Mouse (Mus musculus) heart, adult 9 months (tissue): ENCODE measurements around the gene Pate2.
"Not testable (repeated sequence)": the region's sequence is repeated elsewhere in the genome, so short reads cannot be mapped to it uniquely, and the experiment has no call there.

Experiments used
- DNase-seq, 2 experiments: peaks; one replicate each; pipeline ENCODE4 v3.0.0; 2022; ENCODE audit warnings: low spot score in 2 of 2

The Pate2 gene

DNA sequence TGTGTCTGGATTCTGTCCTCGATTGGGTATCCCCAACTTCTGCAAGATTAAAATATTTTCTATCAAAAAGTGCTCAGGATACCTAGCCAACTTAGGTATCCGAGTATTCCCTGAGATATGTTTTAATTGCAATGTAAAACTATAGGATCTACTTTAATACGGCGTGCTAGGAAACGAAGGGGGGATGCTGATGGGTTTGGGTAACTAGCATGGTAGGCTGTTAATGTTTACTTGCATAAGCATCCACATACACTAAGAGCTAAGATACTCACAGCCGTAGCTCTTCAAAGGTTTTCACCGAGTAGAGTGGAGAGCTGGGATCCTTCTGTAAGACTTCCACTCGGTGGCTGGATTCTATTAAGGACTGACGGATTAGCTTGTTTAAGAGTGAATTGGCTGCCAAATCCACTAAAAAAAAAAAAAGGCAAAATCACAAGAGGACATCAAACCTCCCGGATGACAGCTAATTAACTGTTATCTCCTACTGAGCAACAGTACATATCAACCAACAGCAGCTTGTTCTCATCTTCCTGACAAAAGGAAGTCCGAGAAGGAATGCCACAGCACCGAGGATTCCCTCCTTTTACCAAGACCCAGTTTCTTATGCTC, 13.5 kb upstream of the Pate2 start:
- no peak for DNase-seq

GRCm38 (mm10) chr9:35558257-35559008, 11.7 kb upstream of the Pate2 start, which contains the start of the genes Ddx25 and Pus3:
TSS of gene Ddx25 (minus strand) at chr9:35558528.
TSS of gene Pus3 (plus strand) at chr9:35558595.
- DNase-seq = no peak

DNA sequence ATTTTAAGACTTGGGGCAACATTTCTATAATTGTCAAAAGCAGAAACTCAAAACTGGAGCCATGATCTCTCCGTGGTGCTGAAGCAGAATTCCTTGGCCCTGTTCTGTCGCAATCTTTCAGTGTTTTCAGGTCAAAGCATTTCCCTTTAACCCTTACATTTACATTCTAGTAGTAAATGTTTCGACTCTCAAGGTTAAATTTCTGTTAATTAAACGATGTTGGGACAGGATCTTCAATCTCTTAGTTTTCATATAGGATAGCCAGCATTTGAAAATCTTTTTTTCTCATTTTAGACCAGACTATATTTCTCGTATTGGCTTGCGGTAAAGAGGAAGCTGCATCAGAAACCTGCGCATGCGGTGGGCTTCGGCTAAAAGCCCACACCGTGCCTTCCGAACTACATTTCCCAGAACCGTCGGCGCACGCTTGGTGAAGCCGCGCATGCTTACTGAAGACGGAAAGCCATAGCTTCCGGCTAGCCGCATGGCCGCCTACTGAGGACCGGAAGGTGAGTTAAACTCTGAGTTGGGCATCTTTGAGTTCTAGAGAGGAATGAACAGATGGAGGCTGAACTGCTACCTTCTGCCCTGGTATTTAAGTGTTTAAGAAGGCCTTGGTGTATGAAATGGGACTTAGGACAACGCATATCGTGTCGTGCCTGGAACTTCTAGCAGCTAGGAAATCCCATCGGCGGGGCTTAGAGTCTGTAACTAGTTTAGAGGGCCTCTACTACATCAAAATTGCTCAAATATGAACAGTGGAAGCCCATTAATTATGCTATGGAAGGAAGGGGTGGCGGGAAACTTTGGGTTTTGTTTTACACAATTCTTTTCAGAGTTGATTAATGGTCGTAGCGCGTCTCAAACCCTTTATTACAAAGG, 10.8 kb upstream of the Pate2 start:
- peak; percentile 66 to 76 for DNase-seq

- DNase-seq = no peak
Measured at GRCm38 (mm10) chr9:35561076-35561475, 9.0 kb upstream of the Pate2 start.

DNA sequence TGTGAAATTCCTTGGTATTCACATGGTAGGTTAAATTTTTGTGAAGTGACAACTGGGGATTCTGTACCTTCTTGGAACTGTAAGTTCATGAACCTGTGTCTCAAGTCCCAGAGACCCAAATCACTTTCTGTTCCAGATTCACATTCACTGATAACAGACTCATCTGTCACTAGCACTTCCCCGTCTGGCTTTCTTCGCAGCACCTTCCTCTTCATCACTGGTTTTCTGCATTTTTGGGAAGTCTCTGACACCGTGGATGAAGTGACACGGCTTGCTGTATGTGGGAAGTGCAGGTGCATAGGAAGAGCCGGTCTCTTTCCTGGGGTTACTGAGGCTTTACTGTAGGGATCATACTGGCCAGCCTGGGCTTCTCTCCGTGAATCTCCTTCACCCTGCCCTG, 8.5 kb upstream of the Pate2 start:
- DNase-seq = no peak

GRCm38 (mm10) chr9:35564536-35565240, 5.4 kb upstream of the Pate2 start:
- DNase-seq = no peak

- no peak for DNase-seq
Measured at GRCm38 (mm10) chr9:35567995-35568394, 2.1 kb upstream of the Pate2 start.

DNA sequence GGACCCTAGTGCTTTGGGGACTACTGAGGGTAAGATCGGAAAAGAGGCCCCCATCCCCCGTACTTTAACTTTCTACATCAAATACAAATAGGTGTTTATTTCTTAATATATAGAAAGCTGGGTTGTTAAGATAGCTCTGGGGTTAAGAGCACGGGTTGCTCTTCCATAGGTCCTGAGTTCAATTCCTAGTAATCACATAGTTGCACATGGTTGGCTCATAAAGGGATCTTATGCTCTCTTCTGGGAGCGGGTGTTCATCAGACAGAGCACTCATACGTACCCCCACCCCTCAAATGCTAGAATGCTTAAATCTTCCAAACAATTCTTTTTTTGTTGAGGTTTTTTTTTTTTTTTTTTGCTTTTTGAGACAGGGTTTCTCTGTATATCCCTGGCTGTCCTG, 579 bp downstream of the Pate2 start:
- DNase-seq = no peak

DNA sequence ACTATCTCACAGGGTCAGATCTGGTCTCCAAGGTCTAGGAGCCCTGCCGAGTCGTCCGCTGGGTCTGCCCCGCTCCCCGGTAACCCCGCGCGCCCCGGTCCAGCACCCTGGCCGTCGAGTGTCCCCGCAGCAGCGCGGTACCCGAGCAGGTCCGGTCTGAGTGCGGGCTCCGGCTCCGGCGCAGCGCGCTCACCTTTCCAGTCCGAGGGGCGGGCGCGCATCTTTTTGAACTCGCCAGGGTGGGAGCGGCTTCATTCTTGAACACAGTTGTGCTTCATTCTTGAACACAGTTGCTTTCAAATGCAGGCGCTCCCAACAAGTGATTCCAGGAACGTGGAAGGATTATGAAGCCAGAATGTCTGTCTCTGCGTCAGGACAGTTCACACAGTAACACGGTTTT, 4.3 kb downstream of the Pate2 start:
- no peak for DNase-seq

DNA sequence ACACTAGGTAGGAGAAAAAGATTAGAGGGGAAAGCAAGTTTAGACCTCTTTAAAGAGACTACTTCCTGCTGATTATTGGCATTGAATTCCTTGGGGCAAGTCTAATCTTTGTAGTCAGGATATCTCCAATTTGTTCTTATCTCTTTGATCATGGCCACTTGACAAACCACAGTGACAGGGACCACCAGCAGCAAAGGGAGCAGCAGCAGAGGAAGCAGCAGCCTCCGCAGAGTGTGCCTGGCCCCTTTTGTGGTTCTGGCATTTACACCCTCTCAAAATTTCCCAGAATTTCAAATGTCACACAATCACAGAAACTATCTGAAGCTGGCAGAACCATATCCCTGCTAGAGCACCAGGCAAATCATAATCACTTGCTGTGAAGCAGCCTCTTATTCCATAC, 17.6 kb downstream of the Pate2 start:
- DNase-seq = no peak

DNA sequence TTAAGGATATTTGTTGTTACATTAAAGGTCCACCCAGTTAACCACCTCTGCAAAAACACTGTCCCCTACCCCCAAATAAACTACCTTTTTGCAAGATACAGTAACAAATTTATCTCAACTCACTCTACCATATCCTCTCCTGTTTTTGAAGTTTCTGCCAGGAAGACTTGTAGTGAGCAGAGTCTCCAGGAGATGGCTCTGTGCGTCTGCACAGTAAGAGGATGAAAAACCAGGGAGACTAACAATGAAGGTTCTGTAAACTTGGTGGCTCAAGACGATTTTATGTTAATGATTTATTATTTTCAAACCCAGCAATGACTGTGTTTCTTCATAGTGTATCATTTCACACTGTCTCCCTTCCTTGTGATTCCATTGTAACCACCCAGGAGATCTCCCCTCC, 22.8 kb downstream of the Pate2 start:
- peak in 1 of 2 experiments; percentile 4 for DNase-seq

DNA sequence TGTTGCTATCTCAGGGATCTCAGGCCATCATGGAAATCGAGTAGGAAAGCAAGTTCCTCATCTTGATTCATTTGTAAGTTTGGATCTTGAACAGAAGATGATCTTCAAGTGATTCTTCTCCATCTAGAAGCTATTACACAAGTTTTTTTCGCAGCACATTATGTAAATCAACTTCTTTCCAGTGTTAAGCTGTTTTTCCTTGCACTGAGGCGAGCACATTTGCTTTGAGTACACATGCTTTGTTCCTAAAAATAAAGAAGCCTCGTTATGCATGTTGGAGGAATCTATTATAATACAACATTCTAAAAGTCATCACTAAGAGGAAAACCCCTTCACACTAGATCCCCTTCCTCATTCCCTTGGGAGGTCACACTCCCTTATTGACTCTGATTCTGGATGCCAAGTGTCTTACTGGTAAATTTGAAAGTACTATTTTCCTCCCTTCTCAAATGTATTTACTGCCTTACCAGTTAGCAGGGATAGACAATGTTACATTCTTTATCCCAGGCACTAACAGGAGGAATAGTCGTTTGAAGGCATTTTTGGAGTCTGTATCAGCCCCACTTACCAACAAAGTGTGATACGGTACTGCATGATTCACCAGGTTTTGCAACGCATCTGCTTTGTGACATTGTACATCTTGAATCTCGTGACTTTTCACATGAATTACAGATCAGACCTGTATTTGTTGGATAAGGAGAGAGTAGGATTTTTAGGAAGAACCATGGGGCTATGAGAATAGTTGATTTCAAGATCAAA, 37.7 kb downstream of the Pate2 start:
- no peak for DNase-seq

DNA sequence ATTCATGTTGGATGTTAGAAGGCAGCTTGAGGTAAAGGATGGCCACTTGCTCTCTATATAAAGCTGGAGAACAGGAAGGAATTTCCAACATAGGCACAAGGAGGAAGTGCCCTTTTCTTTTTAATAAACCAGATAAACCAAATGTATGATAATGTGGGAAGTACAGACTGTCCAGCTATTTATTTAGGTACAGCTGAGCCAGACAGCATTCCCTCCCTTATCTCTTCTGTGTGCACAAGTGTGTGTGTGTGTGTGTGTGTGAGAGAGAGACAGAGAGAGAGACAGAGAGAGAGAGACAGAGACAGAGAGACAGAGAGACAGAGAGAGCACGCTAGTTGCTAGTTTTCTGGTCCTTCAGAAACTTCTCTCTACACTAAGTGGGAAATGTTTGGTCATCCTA, 41.8 kb downstream of the Pate2 start, which contains the start of gene Pate4:
TSS of gene Pate4 (minus strand) at position 101 of the 400 bp plus-strand sequence.
- DNase-seq = no peak

GRCm38 (mm10) chr9:35614005-35614404, 43.9 kb downstream of the Pate2 start:
- no peak for DNase-seq

GRCm38 (mm10) chr9:35616784-35617183, 46.7 kb downstream of the Pate2 start:
- DNase-seq = not testable (repeated sequence)

GRCm38 (mm10) chr9:35632981-35633380, 62.9 kb downstream of the Pate2 start:
- DNase-seq = no peak

DNA sequence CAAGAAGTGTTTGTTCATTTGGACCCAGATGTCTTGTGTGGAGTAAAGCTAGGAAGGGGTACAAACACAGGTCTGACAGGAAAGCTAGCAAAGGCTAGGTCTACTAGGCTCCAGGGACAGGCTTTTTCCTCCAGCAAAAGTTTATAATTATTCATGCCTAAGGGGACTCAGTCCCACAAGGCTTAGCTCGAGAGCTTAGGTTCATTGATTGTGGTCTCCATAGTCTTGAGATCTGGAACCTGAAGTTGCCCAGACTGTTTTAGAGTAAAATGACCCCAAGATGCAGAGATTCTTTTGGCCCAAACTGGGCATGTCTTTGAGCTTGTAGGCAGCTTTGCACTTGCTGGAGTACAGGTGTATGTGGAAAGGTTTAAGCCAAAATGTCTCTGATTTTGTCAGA, 78.0 kb downstream of the Pate2 start, which contains the start of gene Pate3:
TSS of gene Pate3 (minus strand) at position 101 of the 400 bp plus-strand sequence.
- DNase-seq = no peak

GRCm38 (mm10) chr9:35673557-35673956, 103.5 kb downstream of the Pate2 start:
- no peak for DNase-seq

DNA sequence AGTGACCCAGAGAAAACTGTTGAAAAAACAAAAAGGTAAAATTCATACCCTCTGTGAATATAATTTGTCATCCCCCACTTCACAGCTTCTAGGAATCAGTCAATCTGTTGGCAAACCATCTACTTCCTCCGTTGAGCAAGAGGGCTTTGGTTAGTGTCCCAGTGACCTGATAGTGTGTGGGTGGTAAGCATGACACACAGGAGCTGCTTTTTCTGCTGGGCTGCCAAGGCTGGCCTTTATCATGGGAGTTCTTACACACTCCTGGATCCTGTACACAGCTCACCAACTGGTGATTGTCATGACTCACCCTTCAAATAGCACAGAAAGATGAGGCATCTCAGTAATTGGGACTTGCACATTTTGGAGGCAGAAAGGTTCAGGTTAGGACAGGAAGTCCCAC, 116.9 kb downstream of the Pate2 start, which contains the start of gene Pate1:
TSS of gene Pate1 (minus strand) at position 378 of the 400 bp plus-strand sequence.
- peak in 1 of 2 experiments; percentile 11 for DNase-seq

- DNase-seq = no peak
Measured at GRCm38 (mm10) chr9:35691924-35692323, 121.8 kb downstream of the Pate2 start.

- no peak for DNase-seq
Measured at GRCm38 (mm10) chr9:35707265-35707664, 137.2 kb downstream of the Pate2 start.
